Mouse (Mus musculus) layer of hippocampus, postnatal 36 days (tissue): ENCODE measurements around the gene Cpne1. TPM values are rescaled to one million over a fixed set of nuclear protein-coding genes. Genes with fewer than 3 reads are reported as not detected.

Experiments used
- DNase-seq, 2 experiments: peaks; one replicate each; pipeline ENCODE4 v3.0.0; 2022
- total RNA-seq, 2 experiments: library from RNA; stranded (reverse); gene quantifications; 2 replicates each; pipeline ENCODE4 v1.2.3; 2021

Gene Cpne1
- total RNA-seq, 2 experiments from 2014 or later: 25.0 to 26.6 TPM

DNA sequence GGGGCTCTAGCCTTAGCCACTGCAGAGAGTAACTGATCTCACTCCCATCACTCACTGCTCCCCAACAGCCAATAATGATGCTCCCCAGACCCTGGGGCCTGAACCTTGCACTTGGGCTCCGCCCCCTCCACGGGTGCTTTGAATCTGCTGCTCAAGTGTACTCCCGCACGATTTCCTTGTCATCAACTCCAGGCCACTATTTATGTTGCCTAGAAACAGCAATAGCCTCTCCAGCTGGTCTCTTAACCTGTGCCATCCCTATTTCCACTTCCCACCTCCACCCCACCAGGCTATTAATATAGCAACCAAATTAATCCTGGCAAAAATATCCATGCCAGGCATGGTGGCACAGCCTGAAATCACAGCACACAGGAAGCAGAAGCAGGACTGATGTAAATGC lies 32.1 kb downstream of the Cpne1 start:
- no peak for DNase-seq

GRCm38 (mm10) chr2:156079183-156079560 lies 32.6 kb downstream of the Cpne1 start:
- no peak for DNase-seq

DNA sequence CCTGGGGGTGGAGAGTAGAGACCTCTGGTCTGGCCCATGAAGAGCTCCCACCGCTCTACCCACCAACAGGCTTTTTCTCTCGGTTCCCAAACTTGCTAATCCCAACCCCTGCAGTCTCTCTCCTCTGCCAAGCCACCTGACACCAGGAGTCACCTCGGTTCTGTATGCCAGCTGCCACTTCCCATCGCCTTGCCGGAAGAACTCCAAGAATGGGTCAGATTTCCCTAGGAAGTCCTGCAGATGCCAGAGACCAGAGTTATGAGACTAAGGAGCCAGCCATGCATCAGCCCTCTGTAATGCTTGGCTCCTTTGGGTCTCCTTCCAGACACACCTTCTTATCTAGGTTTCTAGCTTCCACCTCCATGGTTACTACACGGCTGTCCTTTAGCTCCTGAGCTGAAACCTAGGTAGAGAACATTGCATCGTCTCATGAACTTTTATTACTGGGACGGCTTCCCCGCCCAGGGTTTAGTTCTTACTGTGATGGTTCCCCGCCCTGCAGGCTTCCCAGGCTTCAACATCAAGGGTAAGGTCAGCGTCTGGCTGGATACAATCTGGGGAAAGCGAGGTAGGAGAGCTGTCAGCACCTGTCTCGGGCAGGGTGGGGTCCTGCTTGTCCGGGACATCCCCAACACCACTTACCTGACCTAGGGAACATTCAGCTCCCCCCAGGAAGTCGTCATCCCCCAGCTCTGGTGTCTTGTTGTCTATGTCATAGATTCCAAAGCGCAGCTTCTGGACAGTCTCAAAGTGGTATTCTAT lies 33.2 kb downstream of the Cpne1 start:
- no peak for DNase-seq

DNA sequence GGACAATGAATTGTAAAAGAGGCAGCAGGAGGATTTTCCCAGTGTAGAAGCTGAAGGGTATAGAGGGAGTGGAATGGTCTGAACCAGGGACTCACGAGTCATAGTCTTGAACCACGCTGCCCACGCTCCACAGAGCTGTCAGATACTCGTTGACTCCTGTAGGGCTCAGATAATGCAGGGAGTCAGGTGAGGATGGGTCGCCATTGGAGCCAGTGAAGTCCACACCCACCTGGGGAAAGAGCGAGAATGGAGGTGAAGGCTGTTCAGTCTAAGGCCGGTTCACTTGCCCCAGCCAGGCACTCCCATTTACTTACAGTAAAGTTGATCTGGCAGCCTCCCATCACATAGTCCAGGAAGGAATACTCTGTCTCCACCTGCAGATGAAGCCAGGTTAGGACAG lies 34.3 kb downstream of the Cpne1 start:
- no peak for DNase-seq

DNA sequence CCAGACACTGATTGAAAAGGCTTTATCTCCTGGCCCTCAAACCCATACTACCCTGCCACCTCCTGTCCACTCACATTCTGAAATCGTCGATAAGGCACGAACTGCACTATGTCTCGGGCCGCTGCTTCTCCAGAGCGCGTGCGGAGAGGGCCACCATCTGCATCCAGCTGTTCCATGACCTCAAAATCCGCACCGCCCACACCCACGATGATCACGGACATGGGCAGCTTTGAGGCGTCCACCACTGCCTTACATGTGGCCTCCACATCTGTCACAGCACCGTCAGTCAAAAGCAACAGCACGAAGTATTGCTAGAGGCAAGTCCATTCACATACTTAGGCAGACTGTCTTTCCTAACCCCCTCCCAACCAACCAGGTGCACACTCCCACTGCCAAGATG lies 38.0 kb downstream of the Cpne1 start:
- DNase-seq: no peak

DNA sequence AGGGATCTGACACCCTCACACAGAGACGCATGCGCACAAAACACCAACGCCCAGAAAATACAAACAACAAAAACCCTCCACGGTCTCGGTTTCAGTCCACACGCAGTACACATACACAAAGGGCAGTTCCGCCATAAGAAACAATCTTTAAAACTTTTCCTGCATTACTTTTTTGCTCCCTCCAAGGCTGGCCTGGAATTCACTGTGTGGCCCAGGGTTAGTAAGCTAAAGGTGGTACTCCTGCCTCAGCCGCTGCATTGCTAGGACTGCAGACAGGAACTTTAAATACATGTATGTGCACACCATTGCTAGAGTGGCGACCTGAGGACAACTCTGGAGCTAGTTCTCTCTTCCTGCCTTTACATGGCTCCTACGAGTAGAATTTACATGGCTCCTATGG lies 40.5 kb downstream of the Cpne1 start:
- no peak for DNase-seq

DNA sequence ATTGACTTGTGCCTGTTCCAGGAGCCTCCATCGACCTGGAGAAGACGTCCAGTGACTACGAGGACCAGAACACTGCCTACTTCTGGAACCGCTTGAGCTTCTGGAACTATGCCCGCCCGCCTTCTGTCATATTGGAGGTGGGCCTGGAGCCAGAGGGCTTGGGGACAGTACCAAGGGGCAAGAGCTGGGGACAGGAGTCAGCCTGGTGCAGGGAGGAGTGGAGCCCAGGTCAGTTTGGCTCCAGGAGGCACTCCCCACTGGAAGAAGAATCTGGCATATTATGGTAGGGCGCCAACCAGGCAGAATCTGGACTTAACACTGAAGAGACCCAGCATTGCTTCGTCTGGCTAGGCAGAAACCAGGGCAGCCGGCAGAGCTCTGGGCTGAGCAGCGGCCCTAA lies 43.8 kb downstream of the Cpne1 start:
- no peak for DNase-seq

DNA sequence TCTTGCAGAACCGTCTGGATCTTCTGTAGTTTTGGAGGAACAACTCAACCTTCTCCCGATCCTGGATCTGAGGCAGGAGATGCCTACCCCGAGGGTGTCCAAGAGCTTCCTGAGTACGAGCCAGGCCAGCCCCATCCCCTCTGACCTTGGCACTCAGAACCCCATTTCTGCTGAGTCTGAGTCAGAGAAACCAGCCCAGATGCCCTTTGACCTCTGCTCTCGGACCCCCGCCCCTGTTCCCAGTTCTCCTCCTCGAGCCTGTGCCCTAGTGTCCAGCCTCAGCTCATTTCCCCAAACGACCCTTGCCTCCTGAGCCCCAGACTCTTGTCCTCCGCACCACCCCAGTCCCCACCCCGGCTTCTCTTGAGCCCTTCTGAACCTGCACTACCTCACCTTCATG lies 45.6 kb downstream of the Cpne1 start:
- no peak for DNase-seq

DNA sequence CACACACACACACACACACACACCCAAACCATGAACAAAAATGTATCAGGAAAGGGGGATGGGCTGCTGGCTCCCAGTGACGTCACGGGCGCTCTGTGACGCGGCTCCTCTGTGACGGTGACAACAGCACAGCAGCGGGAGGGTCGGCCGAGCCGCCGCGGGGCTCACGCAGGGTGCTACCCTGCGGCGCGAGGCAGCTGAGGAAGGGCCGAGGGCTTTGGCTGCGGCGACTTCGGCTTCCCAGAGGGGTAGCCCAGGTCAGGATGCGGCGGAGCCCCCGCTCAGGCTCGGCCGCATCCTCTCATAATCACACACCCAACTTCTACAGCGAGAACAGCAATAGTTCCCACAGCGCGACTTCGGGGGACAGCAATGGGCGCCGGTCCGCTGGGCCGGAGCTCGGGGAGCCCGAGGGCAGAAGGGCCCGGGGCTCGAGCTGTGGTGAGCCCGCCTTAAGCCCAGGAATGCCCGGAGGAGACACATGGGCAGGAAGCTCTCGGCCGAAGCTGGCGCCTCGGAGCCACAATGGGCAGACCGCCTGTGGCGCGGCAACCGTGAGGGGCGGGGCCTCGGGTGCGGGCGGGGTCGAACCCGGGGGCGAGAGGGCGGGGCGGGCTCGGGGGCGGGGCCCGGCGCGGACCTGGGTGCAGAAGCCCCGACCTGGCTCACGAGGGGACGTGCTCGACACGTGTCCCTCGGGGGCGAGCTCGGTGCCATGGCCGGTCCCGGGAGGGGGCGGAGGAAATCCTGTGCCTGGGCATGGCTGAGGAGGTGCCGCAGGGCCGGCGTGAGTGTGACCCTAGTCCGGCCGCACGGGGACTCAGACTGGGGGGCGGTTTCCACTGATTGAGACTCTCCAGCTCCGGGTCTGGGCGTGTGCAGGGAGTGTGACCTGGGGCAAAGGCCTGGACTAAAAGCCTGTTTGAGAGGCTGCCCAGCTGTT lies 46.4 kb downstream of the Cpne1 start, which contains the start of gene Spag4:
Gene Spag4 (plus strand): TSS at position 77 of the 943 bp plus-strand sequence.
- peak; percentile 50 to 56 for DNase-seq

DNA sequence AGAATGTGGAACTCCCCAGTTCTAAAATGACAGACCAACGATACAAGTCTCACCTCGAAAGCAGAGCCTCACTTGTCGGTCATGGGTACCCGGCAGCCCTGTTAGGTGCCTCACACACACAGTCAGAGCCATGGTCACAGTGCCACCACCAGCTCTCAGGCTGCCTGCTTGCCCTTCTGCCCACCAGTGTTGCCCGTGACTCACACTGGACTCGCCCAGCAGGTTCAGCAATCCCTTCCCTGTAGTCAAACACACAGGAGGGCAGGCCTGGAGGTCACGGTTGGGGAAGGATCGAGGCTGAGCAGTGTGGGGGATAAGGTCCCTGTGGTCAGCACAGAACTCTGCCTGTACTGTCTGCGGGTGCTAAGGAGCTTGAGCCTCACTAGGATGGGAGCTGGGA lies 58.9 kb downstream of the Cpne1 start, which contains the start of gene Fer1l4:
Gene Fer1l4 (minus strand): TSS at position 132 of the 400 bp plus-strand sequence.
- no peak for DNase-seq

- DNase-seq: no peak
Observed at GRCm38 (mm10) chr2:156047929-156048328, 63.8 kb downstream of the Cpne1 start.

- DNase-seq: no peak
Observed at GRCm38 (mm10) chr2:156042903-156043302, 68.9 kb downstream of the Cpne1 start.

- DNase-seq: no peak
Observed at GRCm38 (mm10) chr2:156039390-156039789, 72.4 kb downstream of the Cpne1 start.

DNA sequence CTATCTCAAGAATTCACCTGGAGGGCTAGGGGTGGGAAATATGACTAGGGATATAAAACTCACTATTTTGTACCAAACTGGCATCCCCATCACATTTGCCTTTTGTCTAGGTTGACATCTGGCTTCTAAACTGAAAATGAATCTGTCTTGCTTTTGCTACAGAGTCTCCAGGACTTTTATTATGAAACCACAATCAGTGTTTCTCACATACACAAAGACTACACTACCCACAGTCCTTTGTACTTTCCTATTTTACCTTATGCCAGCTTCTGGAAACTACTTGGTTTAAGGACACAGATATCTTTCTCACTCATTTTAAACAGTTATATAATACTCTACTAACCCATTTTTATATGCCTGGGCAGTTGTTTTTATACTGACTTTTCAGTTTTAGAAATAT lies 86.3 kb downstream of the Cpne1 start:
- no peak for DNase-seq

Other genes starting within 250 kb of the Cpne1 start
- gene Uqcc1, start 181.7 kb downstream of the Cpne1 start, total RNA-seq: 10 to 100 TPM; 76.9 to 81.8 TPM
- not detected for gene Gm15557, start 171.2 kb downstream of the Cpne1 start, total RNA-seq
- gene Gdf5, start 166.6 kb downstream of the Cpne1 start, total RNA-seq: not detected
- gene Cep250, start 155.5 kb downstream of the Cpne1 start, total RNA-seq: 10 to 100 TPM; 20.1 to 21.5 TPM
- 1 to 10 TPM; 1.6 to 2.0 TPM for gene 6430550D23Rik, start 104.0 kb downstream of the Cpne1 start, total RNA-seq
- 100 to 1,000 TPM; 181 to 202 TPM for gene Ergic3, start 103.9 kb downstream of the Cpne1 start, total RNA-seq
- not detected for gene Fer1l4, start 59.0 kb downstream of the Cpne1 start, total RNA-seq
- gene Spag4, start 46.8 kb downstream of the Cpne1 start, total RNA-seq: 1 to 10 TPM; 3.0 to 3.4 TPM
- gene Rbm12, start within 50 bp of the Cpne1 start, total RNA-seq: 10 to 100 TPM; 23.3 to 30.5 TPM
- gene Gm28036, start 15.1 kb upstream of the Cpne1 start, total RNA-seq: 10 to 100 TPM; 23.6 to 23.8 TPM
- gene Romo1, start 32.1 kb upstream of the Cpne1 start, total RNA-seq: 100 to 1,000 TPM; 159 to 179 TPM
- 10 to 100 TPM; 41.5 to 45.7 TPM for gene Nfs1, start 32.2 kb upstream of the Cpne1 start, total RNA-seq
- 100 to 1,000 TPM; 318 to 371 TPM for gene Rbm39, start 68.3 kb upstream of the Cpne1 start, total RNA-seq
- 100 to 1,000 TPM in 1 of 2 experiments, 10 to 100 TPM in 1; 94.5 to 101 TPM for gene Phf20, start 84.5 kb upstream of the Cpne1 start, total RNA-seq
- gene Cnbd2, start 200.3 kb upstream of the Cpne1 start, total RNA-seq: 1 to 10 TPM; 3.9 to 5.7 TPM
- 10 to 100 TPM; 89.5 to 94.7 TPM for gene Scand1, start 200.7 kb upstream of the Cpne1 start, total RNA-seq